Mouse (Mus musculus): ENCODE results near the gene Nkain1.

The Nkain1 gene

DNA sequence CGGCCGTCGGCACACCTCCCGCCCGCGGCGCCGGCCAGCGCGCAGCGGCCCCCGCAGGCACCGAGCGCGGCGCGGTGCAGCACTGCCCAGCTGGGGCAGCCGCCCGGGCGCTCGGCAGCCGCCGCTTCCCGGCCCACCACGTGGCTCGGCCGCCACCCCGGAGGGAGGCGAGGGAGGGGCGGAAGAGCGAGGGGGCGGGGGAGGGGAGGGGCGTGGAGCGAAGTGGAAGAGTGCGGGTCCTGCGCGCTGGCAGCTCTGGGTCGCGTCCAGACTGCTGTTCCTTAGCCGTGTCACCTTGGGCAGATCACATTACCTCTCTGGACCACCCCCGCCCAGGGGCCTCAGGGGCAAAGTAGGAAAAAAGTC is at the start of gene Nkain1:
Gene Nkain1, minus strand, starts transcription at position 126 of the 366 bp plus-strand sequence.
- DNase-seq (ENCODE audit: low read depth, low spot score) = no peak

DNA sequence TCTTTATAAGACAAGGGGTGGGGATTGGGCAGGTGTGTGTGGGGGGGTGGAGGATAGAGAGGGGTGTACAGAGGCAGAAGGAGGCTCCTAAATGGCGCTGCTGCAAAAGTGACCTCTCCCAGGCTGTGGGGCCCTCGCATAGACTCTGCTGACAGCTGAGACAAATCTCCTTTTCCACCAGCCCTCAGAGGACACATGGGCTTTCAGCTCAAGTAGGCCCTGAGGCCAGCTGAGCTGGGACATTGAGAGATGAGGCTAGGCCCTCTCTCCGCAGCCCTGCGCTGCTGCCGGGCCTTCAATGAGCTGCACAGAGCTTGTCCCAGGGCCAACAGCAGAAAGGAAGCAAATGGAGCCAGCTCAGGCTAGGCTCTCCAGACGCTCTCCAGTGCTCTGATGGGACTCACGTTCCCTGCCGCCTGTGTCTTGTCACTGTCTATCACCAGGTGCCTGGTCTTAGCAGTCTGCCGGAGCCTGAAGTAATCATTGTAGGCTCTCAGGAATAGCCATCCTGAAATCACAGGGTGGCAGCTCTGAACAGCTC is 4.8 kb upstream of the Nkain1 start:
- no peak for DNase-seq (ENCODE audit: low read depth, low spot score)

- no peak for DNase-seq (ENCODE audit: low read depth, low spot score)
Observed at GRCm38 (mm10) chr4:130577081-130577480, 3.1 kb upstream of the Nkain1 start.

- DNase-seq (ENCODE audit: low read depth, low spot score) = no peak
Observed at GRCm38 (mm10) chr4:130576247-130576931, 2.4 kb upstream of the Nkain1 start.

DNA sequence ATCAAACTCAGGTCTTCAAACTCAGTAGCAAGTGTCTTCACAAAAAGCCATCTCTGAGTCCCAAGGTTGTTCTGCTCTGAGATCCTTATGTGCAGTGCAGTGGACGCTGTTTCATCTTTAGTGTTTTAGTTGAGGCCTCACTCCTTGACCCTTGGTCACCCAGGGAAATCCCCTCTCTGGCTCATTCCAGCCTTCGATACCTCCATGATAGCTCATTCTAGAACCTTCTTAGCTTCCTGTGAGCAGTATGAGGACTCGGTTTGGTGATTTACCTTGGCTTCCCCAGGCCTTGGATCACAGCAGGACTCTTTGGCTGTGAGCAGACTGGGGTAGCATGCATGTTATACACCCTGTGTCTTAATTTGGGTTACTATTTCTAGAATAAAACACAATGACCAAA is 1.6 kb upstream of the Nkain1 start:
- DNase-seq (ENCODE audit: low read depth, low spot score) = no peak

DNA sequence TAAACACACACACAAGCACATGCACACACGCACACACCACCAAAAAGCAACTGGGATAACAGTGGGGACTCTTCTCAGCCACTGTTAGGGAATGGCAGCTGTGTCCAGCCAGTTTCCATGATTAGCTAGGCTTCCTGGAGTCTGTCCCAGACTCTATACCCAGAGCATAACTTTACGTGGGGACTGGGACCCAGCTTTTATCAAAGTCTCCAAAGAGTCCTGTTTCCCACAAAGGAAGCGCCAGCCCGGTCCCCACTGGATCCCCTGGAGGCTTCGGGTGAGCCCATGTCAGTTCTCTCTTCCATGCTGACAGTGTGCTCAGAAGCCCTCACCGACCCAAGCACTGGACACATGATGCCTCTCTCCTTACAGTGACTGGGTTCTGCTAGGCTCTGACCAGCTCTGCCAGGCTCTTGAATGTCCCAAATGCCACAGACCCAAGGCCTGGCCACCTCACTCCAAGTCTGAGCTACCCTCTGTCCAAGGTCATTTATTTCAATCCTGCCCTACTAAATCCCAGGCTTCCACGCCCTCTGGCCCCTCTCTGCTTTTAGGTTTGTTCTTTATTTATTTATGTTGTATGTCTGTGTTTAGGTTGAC is 988 bp upstream of the Nkain1 start:
- no peak for DNase-seq (ENCODE audit: low read depth, low spot score)

GRCm38 (mm10) chr4:130573351-130574047 is 474 bp downstream of the Nkain1 start:
- no peak for DNase-seq (ENCODE audit: low read depth, low spot score)

GRCm38 (mm10) chr4:130573012-130573350 is 992 bp downstream of the Nkain1 start:
- no peak for DNase-seq (ENCODE audit: low read depth, low spot score)

GRCm38 (mm10) chr4:130572545-130572944 is 1.4 kb downstream of the Nkain1 start:
- DNase-seq (ENCODE audit: low read depth, low spot score) = no peak

DNA sequence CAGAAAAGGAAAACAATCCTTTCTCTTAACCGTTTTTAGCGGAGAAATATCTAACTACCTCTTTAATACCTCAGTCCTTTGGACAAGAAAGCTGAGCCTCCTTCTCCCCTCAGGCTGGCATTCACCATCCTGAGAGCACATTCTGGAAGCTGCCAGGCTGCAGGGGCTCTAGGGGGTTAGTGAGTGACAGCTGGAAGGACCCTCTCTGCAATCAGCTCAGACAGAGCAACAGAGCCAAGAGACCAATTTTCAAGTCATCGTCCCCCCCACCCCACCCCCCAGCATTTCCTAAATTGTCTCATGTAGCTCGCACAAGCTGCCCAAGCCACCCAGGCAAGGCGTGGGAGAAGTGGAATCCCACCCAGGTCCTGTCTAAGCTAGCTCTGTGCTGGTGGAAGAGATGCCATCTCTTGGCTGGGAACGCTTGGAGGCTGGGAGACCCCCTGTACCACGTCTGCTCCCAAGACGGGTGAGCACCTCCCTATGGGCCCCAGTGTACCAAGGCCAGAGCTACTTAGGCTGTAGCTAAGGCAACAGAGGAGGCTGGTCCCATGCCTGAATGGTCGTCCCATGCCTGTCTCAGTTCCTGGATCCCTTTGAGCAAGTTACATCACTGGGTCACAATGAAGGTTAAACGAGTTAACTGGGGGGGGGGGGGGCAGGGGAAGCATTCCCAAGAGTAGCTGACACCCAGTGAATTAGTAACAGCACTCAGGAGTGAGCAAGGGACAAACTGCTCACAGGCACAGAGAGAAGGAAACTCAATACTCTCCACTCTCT is 2.8 kb downstream of the Nkain1 start:
- DNase-seq (ENCODE audit: low read depth, low spot score) = no peak

DNA sequence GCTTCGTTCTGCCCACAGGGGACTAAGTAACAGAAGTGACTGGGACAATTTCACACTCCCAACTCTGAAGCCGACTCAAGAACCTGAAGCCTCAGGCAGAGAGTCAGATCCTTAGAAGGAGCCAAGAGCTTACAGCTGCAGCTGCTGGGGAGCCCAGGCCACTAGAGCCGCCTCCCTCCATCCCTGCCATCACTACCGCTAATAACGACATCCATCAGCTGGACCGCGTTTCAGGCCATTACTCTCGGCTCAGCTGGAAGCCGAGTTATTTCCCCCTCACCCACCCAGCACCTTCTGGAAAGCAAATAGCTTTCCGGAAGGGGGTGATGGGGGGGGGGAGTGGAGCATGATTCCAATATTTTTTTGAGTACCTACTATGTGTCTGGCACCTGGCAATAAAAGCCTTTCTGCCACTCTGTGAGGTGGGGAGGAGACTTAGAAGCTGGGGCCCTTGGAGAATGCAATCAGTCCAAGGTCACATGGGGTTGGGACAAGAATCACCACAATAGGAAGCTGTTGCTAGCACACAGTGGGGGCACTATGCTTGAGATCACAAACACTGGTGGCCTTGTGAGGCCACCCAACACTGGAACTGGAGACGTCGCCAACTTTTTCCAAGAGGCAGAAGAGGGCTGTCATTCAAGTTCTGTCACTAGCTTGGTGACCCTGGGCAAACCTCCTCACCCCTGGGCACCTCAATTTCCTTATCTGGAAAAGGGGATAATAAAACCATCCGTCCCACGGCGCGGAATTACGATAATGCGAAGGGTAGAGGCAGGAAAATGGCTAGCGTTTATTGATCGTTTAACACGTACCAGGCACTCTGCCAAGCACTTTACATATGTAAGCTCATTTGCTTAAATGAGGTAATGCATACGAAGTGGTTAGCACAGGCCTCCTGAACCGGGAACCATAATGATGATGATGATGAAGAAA is 5.7 kb downstream of the Nkain1 start:
- no peak for DNase-seq (ENCODE audit: low read depth, low spot score)

GRCm38 (mm10) chr4:130563820-130564219 is 10.2 kb downstream of the Nkain1 start:
- no peak for DNase-seq (ENCODE audit: low read depth, low spot score)

- DNase-seq (ENCODE audit: low read depth, low spot score) = no peak
Observed at GRCm38 (mm10) chr4:130563260-130563756, 10.7 kb downstream of the Nkain1 start.

GRCm38 (mm10) chr4:130560576-130561310 is 13.2 kb downstream of the Nkain1 start:
- no peak for DNase-seq (ENCODE audit: low read depth, low spot score)

GRCm38 (mm10) chr4:130559220-130559619 is 14.8 kb downstream of the Nkain1 start:
- DNase-seq (ENCODE audit: low read depth, low spot score) = no peak

DNA sequence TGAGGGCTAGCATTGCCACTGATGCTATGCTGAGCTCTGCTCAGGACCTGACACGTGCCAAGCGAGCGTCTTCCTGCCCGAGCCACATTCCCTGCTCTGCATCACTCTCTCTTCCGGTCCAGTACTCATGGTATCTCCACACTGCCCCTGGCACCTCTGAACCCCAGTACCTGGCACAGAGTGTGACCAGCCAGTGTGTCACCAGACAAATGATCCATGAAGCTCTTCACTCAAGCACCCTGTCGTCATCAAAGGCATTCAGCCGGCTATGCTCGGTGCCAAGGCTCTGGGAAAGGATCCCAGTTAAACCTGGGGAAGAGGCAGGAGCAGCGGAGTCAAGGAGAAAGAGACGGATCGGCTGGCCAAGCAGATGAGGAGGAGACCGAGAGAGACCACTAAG is 16.1 kb downstream of the Nkain1 start:
- no peak for DNase-seq (ENCODE audit: low read depth, low spot score)

GRCm38 (mm10) chr4:130556992-130557391 is 17.0 kb downstream of the Nkain1 start:
- no peak for DNase-seq (ENCODE audit: low read depth, low spot score)

DNA sequence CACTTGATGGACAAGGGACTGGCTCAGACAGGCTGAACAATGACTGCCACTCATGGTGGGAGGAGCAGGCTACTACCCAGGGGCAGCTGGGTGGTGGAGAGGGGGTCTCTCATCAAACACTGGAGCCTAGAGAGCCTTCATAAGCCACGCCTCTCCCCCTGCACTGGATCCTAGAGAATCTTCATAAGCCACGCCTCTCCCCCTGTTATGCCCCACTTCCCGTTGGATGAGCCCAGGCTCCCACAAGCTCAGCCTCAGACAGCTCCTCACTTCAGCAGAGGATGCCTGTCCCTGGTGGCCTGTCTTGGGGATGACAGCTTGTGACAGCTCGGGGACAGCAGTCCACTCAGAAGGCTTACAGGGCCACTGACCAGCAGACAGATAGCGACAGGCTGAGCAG is 17.7 kb downstream of the Nkain1 start:
- DNase-seq (ENCODE audit: low read depth, low spot score) = no peak

DNA sequence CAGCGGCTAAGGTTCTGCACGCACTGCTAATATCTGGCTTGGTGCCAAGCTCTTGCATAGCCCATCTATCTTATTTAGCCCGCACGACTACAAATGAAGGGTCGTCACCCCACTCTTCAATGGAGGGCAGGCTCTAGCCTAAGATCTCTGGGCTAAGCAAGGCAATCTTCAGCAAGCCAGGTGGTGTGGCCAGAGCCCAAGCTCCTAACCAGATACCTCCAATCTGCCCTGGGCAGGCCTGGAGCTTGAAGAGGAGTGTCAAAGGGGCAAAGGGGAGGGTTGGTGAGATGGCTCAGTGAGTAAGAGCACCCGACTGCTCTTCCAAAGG is 20.9 kb downstream of the Nkain1 start:
- DNase-seq (ENCODE audit: low read depth, low spot score) = no peak
